Mouse (Mus musculus) frontal cortex, postnatal 36 days (tissue): ENCODE measurements around the gene Gm49395.

Experiments
- DNase-seq, 2 experiments: peaks; one replicate each; pipeline ENCODE4 v3.0.0; 2022; ENCODE audit warnings: low spot score in 2 of 2

The Gm49395 gene

GRCm38 (mm10) chr13:115098227-115098626 lies 3.5 kb downstream of the Gm49395 start:
- DNase-seq: no peak

- no peak for DNase-seq
Observed at GRCm38 (mm10) chr13:115096965-115097364, 4.8 kb downstream of the Gm49395 start.

GRCm38 (mm10) chr13:115096216-115096615 lies 5.5 kb downstream of the Gm49395 start:
- DNase-seq: no peak

- no peak for DNase-seq
Observed at GRCm38 (mm10) chr13:115095392-115095791, 6.3 kb downstream of the Gm49395 start.

GRCm38 (mm10) chr13:115091511-115091910 lies 10.2 kb downstream of the Gm49395 start:
- DNase-seq: no peak

- DNase-seq: no peak
Observed at GRCm38 (mm10) chr13:115090977-115091445, 10.7 kb downstream of the Gm49395 start.

- DNase-seq: peak; percentile 95 to 96
Observed at GRCm38 (mm10) chr13:115090069-115090976, 11.4 kb downstream of the Gm49395 start, which contains the start of gene Pelo. TSS of gene Pelo (minus strand) at chr13:115090186.

GRCm38 (mm10) chr13:115089395-115090025 lies 12.2 kb downstream of the Gm49395 start:
- peak; percentile 13 to 19 for DNase-seq

GRCm38 (mm10) chr13:115089020-115089394 lies 12.7 kb downstream of the Gm49395 start:
- DNase-seq: no peak

GRCm38 (mm10) chr13:115085974-115086373 lies 15.7 kb downstream of the Gm49395 start:
- DNase-seq: no peak

- no peak for DNase-seq
Observed at GRCm38 (mm10) chr13:115082339-115082738, 19.4 kb downstream of the Gm49395 start.

GRCm38 (mm10) chr13:115079996-115080585 lies 21.6 kb downstream of the Gm49395 start:
- DNase-seq: no peak

- no peak for DNase-seq
Observed at GRCm38 (mm10) chr13:115078997-115079685, 22.6 kb downstream of the Gm49395 start.

- no peak for DNase-seq
Observed at GRCm38 (mm10) chr13:115077346-115078134, 24.2 kb downstream of the Gm49395 start.

- DNase-seq: no peak
Observed at GRCm38 (mm10) chr13:115072386-115072785, 29.3 kb downstream of the Gm49395 start.

GRCm38 (mm10) chr13:115071431-115071830 lies 30.3 kb downstream of the Gm49395 start:
- no peak for DNase-seq

GRCm38 (mm10) chr13:115067968-115068330 lies 33.8 kb downstream of the Gm49395 start:
- no peak for DNase-seq

GRCm38 (mm10) chr13:115067324-115067967 lies 34.3 kb downstream of the Gm49395 start:
- DNase-seq: no peak

- DNase-seq: no peak
Observed at GRCm38 (mm10) chr13:115057555-115057954, 44.2 kb downstream of the Gm49395 start.

- DNase-seq: no peak
Observed at GRCm38 (mm10) chr13:115054783-115055182, 46.9 kb downstream of the Gm49395 start.
